Mouse (Mus musculus) kidney, adult 2 months (tissue): ENCODE results near the gene Rbm4.

Experiments
- CTCF ChIP-seq: fragments of 200-500 bp; conservative IDR thresholded peaks from 2 replicates; pipeline ENCODE4 v1.5.1; 2011; ENCODE audit warnings: low read depth, mild to moderate bottlenecking, control low read depth, low read length, moderate library complexity, mixed read lengths; ENCODE audit not compliant: insufficient read depth, insufficient read length
- POLR2A ChIP-seq: fragments of 200-500 bp; IDR thresholded peaks from one replicate; pipeline ENCODE4 v1.6.1; 2011; ENCODE audit warnings: low read depth, low read length, control low read depth

DNA sequence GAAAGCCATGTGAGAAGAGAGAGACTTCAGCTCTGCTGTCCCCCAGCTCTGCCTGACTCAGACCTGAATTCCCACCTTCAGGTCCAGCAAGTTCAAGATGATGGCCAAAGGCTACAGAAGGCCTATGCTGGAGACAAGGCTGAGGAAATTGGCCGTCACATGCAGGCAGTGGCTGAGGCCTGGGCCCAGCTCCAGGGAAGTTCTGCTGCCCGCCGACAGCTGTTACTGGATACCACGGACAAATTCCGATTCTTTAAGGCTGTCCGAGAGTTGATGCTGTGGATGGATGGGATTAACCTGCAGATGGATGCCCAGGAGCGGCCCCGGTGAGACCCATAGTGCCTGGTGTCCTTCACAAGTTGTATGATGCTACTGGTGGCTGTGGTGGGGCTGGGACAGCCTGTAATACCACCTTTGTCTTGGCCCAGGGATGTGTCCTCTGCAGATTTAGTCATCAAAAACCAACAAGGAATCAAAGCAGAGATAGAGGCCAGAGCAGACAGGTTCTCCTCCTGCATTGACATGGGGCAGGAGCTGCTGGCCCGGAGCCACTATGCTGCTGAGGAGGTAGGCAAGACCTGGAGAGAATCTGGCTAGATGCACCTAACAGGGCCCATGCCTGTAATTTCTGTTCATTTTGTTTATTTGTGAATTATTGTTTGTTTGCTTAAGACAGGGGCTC is 45.9 kb downstream of the Rbm4 start:
- TF ChIP-seq CTCF (no peak), POLR2A (no peak)
